Mouse (Mus musculus) heart, embryonic 12.5 days (tissue): ENCODE measurements around the gene Tnfsf15. TPM values are rescaled to one million over a fixed set of nuclear protein-coding genes. Genes with fewer than 3 reads are reported as not detected.
A peak's percentile ranks its signal among the peaks of the same experiment; 100 is the strongest.

Experiments used
- ATAC-seq: fragments of 200-750 bp; cut with Nextera tagmentation; 2 replicates; pipeline ENCODE4 v1.8.0; 2017; ENCODE audit warnings: moderate TSS enrichment, moderate library complexity; ENCODE audit not compliant: insufficient number of reproducible peaks, low FRiP score
- H3K27ac ChIP-seq: fragments of 300-500 bp; sonication (generic); 2 replicates; pipeline ENCODE4 v1.5.1; 2016; ENCODE audit warnings: mild to moderate bottlenecking, moderate library complexity; ENCODE audit not compliant: poor library complexity, severe bottlenecking
- H3K27me3 ChIP-seq: fragments of 300-500 bp; sonication (generic); replicated peaks from 2 replicates; pipeline ENCODE4 v1.6.1; 2016; ENCODE audit warnings: mild to moderate bottlenecking, moderate library complexity
- H3K36me3 ChIP-seq: fragments of 300-500 bp; sonication (generic); 2 replicates; pipeline ENCODE4 v1.6.1; 2016; ENCODE audit warnings: mild to moderate bottlenecking, moderate library complexity
- H3K4me1 ChIP-seq: fragments of 300-500 bp; sonication (generic); replicated peaks from 2 replicates; pipeline ENCODE4 v1.6.1; 2016; ENCODE audit warnings: mild to moderate bottlenecking
- H3K4me2 ChIP-seq: fragments of 300-500 bp; sonication (generic); 2 replicates; pipeline ENCODE4 v1.6.1; 2016; ENCODE audit warnings: mild to moderate bottlenecking, moderate library complexity
- H3K4me3 ChIP-seq: fragments of 300-500 bp; sonication (generic); 2 replicates; pipeline ENCODE4 v1.5.1; 2016; ENCODE audit warnings: mild to moderate bottlenecking
- H3K9ac ChIP-seq: fragments of 300-500 bp; sonication (generic); 2 replicates; pipeline ENCODE4 v1.6.1; 2016; ENCODE audit warnings: mild to moderate bottlenecking, moderate library complexity
- H3K9me3 ChIP-seq: fragments of 300-500 bp; sonication (generic); replicated peaks from 2 replicates; pipeline ENCODE4 v1.6.1; 2016; ENCODE audit warnings: mild to moderate bottlenecking, moderate library complexity
- WGBS: fragments of 180-500 bp; shearing (Covaris S2); methylation state at CpG from one replicate; pipeline ENCODE4 v1.1.7; 2016; 5-methylcytosine and 5-hydroxymethylcytosine counted together
- polyA plus RNA-seq: library from polyadenylated mRNA; unstranded; fragments of >200 nt; fragmentation: Nextera tagmentation; extraction: Ambion mirVana; gene quantifications from 2 replicates; pipeline ENCODE4 v1.2.1, GENCODE M21; 2016

The Tnfsf15 gene
- polyA plus RNA-seq, 1 experiment from 2014 or later = 0.09 TPM

DNA sequence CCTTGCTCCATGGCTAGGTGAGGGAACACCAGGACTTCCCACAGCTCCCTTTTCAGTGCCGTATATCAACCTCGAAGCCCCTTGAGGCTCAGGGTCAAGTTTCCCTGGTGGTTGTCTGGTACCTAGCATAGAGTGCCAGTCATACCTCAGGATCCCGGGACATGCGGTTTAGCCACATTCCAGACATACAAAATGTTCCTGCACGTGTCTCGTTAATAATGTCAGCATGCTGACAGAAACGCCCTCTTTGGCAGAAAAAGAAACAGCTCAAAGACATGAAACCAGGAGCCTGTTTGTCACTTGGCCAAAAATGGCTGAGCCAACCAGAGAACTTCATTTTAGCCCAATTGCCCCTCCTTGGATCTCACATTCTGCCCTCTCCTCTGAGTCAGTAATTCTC is 2.8 kb downstream of the Tnfsf15 start:
- ATAC-seq = no peak
- peaks cover 12% of the 10 kb centered on the region; the same call in 1 of the 2 replicates for H3K4me1 ChIP-seq

DNA sequence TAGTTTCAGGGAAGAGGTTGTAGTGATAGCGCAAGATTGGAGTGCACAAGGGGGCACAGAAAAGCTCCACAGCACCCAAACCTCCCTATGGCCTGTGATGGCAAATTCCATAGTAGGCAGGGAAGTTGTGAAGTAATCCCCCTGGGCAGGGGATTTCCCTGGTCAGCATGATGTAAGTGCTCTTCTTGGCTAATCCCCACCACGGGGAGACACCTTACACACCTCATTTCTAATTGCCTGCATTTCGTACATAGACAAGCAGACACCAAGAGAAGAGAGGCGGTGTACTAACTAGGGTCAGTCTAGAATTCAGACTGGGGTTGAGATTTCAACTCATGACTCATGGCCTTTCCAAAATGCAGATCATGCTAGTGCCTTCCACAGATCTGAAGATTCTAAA is 4.2 kb downstream of the Tnfsf15 start:
- Histone ChIP-seq H3K27me3 (0 out of 2 replicates have a peak, but pooled peaks cover 3% of the 10 kb centered on the region), H3K4me3 (no peak overlapping the region), H3K9me3 (no peaks in the 10 kb centered on the region), H3K9ac (no peak overlapping the region), H3K36me3 (no peaks in the 10 kb centered on the region), H3K27ac (no peak overlapping the region), H3K4me1 (peaks cover 12% of the 10 kb centered on the region; the same call in 1 of the 2 replicates), H3K4me2 (no peak overlapping the region)
- WGBS = 81% methylated on average over 4 of the region's 4 CpGs
- no peak for ATAC-seq

More for the DNA sequence above, 2.8 kb downstream of the Tnfsf15 start:
- H3K9me3 ChIP-seq = no peaks in the 10 kb centered on the region
- no peak overlapping the region for H3K27ac ChIP-seq
- H3K9ac ChIP-seq = no peak overlapping the region
- H3K4me2 ChIP-seq = no peak overlapping the region
- 54% methylated on average over 7 of the region's 7 CpGs for WGBS
- 0 out of 2 replicates have a peak, but pooled peaks cover 8% of the 10 kb centered on the region for H3K27me3 ChIP-seq
- no peaks in the 10 kb centered on the region for H3K36me3 ChIP-seq
- no peak overlapping the region for H3K4me3 ChIP-seq

DNA sequence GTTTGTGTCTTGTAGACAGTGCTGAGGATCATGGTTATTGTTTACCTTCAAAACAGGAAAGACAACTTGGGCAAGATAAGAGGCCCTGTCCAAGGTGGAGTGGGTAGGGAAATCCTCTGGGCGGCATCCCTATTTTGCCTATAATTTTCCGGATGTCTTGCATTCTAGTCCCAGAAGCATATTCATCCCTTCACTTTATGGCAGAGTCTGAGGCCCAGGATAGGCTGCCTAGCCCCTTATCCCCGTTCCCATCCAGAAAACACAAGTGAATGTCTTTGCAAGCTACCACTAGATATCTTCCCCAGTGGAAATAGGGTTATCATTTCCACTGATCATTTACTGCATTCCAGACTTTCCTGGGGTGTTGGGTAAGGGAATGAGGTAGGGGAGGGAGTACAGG is 4.9 kb downstream of the Tnfsf15 start:
- no peak overlapping the region for H3K4me2 ChIP-seq
- WGBS = 66% methylated on average over 3 of the region's 3 CpGs
- no peak for ATAC-seq
- H3K36me3 ChIP-seq = no peaks in the 10 kb centered on the region
- H3K4me1 ChIP-seq = peaks cover 6% of the 10 kb centered on the region; the same call in 1 of the 2 replicates
- H3K27me3 ChIP-seq = 0 out of 2 replicates have a peak, but pooled peaks cover 3% of the 10 kb centered on the region
- H3K27ac ChIP-seq = no peak overlapping the region
- no peak overlapping the region for H3K4me3 ChIP-seq
- no peaks in the 10 kb centered on the region for H3K9me3 ChIP-seq
- no peak overlapping the region for H3K9ac ChIP-seq

DNA sequence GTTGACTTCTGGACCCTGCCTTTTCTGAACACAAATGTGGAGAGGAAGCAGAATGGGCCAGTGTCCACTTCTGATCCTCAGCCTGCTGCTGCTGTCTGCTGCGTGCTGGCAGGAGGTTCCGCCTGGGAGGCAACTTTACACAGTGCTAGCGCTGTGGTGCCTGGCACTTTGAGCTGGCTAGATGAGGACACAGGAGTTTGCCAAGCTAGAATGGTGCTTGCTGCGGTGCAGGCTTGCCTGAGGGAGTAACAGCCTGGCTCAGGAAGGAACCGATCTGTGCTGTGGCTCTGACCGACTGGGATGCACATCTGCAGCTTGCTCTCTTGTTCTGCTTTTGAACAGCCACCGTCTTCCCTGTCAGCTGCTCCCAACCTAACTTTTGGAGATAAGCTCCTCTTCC is 5.4 kb downstream of the Tnfsf15 start:
- H3K27me3 ChIP-seq = 0 out of 2 replicates have a peak, but pooled peaks cover 3% of the 10 kb centered on the region
- H3K4me3 ChIP-seq = no peak overlapping the region
- no peaks in the 10 kb centered on the region for H3K9me3 ChIP-seq
- H3K4me2 ChIP-seq = no peak overlapping the region
- no peak for ATAC-seq
- no peaks in the 10 kb centered on the region for H3K36me3 ChIP-seq
- H3K27ac ChIP-seq = no peak overlapping the region
- H3K9ac ChIP-seq = no peak overlapping the region
- H3K4me1 ChIP-seq = 0 out of 2 replicates have a peak, but pooled peaks cover under 1% of the 10 kb centered on the region
- WGBS = 50% methylated on average over 7 of the region's 7 CpGs

DNA sequence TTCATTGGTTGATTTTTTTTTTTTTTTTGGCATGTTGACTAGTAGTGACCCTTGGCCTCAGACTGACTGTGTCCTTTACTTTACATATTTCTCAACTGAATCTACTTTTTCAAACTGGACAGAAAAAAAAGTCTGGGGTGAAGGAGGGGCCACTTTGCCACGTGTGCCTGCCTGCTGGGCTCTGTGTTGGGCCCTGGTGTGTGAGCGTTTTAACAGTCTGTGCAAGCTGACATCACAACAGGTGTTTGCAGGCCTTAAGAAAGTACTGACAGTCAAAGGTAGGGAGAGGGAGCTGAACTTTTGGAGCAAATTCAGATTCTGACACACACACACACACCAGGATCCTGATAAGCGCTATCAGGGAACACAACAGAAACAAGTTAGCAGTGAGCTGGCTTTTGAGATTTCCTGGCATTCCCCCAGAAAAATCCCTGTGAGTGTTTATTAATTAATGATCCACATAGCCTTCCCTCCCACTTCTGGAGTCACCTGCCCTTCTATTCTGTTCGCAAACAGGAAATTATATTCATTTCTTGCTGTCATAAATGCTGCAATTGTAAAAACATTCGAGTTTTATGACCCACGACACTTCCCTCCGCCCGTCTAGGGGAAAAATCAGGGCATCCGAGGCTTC is 6.4 kb downstream of the Tnfsf15 start:
- H3K4me3 ChIP-seq = no peak overlapping the region
- WGBS = 72% methylated on average over 9 of the region's 9 CpGs

DNA sequence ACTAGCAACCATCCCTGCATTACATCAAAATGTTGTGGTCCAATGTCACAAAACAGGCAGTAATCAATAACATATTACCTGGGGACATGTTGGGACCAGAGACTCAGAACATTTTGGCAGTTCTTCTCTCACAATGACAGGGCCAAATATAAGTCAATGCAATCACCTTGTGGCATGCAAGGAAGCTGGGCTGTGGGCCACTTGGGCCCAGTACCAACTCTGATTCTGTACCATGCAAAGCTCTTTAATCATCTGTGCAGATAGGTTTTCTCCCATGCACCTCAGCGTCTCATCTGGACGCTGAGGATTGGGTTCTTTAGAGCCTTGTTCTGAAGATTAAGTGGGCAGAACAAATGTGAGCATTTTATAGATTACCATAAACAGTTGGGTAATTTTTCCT is 13.6 kb downstream of the Tnfsf15 start:
- ATAC-seq = no peak
- Histone ChIP-seq H3K9ac (no peak overlapping the region), H3K36me3 (no peaks in the 10 kb centered on the region), H3K4me3 (no peak overlapping the region), H3K4me2 (no peak overlapping the region), H3K27ac (no peak overlapping the region), H3K4me1 (no peaks in the 10 kb centered on the region), H3K9me3 (no peaks in the 10 kb centered on the region), H3K27me3 (no peaks in the 10 kb centered on the region; the same call in 1 of the 2 replicates)
- WGBS = 73% methylated on average over 2 of the region's 2 CpGs

More for the DNA sequence above, 6.4 kb downstream of the Tnfsf15 start:
- no peak overlapping the region for H3K27ac ChIP-seq
- H3K9me3 ChIP-seq = no peaks in the 10 kb centered on the region
- no peaks in the 10 kb centered on the region for H3K4me1 ChIP-seq
- no peak overlapping the region for H3K4me2 ChIP-seq
- no peak for ATAC-seq
- no peaks in the 10 kb centered on the region for H3K36me3 ChIP-seq
- H3K27me3 ChIP-seq = 0 out of 2 replicates have a peak, but pooled peaks cover 3% of the 10 kb centered on the region
- no peak overlapping the region for H3K9ac ChIP-seq

DNA sequence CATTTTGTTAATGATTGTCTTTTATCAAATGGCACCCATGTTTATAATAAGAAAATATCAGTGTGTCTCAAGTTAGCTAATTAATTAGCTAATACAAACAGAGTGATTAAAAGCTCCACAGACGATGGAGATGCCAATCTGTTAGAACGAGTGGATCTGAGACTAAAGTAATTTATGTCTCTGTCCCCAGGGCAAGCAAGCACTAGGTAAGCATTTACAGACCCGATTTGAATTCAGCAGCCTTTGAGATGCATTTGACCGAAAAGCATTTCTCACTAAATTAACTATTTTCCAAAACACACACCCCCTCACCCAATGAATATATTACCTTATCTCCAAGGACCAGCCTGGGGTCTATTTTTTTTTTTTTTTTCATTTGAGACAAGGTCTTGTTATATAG is 18.2 kb downstream of the Tnfsf15 start:
- ATAC-seq = no peak
- WGBS = 70% methylated on average over 4 of the region's 4 CpGs
- Histone ChIP-seq H3K4me1 (no peaks in the 10 kb centered on the region), H3K9me3 (no peaks in the 10 kb centered on the region), H3K9ac (no peak overlapping the region), H3K36me3 (no peaks in the 10 kb centered on the region), H3K4me2 (no peak overlapping the region), H3K4me3 (no peak overlapping the region), H3K27ac (no peak overlapping the region), H3K27me3 (peaks cover 7% of the 10 kb centered on the region; the same call in 1 of the 2 replicates)

DNA sequence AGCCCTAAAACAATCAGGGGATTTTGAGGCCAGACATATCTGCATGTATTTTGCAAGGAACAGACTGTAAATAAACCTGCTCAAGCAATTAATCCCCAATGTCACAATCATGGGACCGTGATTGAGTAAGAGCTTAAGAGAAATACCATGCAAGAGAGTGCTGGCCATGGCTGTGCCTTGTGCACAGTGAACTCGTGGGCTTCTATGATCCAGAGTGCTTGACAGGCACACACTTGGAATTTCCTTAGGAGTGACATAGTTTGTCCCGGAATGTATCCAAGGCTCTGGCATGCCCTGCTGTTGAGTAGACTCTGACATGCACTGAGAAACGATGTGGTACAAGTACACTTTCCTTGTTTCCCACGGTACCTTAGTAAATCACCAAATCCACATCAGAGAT is 18.9 kb downstream of the Tnfsf15 start:
- Histone ChIP-seq H3K27me3 (peaks cover 8% of the 10 kb centered on the region; the same call in 1 of the 2 replicates), H3K9ac (no peak overlapping the region), H3K4me3 (no peak overlapping the region), H3K27ac (no peak overlapping the region), H3K4me2 (no peak overlapping the region), H3K4me1 (no peaks in the 10 kb centered on the region), H3K9me3 (no peaks in the 10 kb centered on the region), H3K36me3 (no peaks in the 10 kb centered on the region)
- ATAC-seq = no peak
- 54% methylated on average over 5 of the region's 5 CpGs for WGBS

DNA sequence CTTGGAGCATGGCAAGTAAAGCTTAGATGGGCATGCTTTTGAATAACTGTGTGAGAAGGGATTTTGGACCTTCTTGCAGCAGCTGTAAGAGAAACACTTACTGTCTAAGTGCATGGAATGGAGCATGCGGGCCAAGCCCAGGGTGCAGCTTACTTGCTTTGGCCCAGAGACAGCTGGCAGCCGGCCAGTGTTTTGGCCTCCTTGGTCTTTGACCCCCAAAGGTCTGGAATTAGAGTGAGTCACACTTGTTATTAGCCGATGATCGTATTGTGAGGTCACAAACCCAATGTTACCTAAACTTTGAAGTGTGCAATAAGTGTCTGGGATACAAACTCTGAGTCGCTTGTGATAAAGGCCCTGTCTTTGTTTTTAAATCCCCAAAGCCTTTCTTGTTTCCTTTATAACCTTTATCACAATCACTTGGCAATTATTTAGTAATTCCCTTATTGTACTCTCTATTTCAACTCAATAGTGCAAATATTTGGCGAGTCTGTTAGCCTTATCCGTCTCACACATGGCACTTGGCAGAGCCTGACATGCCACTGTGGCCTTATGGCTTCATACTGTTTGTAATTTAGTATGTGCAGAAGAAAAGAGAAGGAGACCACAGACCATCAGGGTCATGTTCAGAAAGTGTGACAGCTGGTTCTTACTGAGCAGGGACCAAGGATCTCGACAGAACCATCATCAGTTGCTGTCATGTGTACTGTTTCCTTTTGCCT is 26.8 kb downstream of the Tnfsf15 start:
- Histone ChIP-seq H3K4me2 (no peak overlapping the region), H3K27me3 (peaks cover 9% of the 10 kb centered on the region), H3K4me3 (no peak overlapping the region), H3K27ac (no peak overlapping the region), H3K9me3 (no peaks in the 10 kb centered on the region), H3K9ac (no peak overlapping the region), H3K4me1 (peaks cover 7% of the 10 kb centered on the region; the same call in 1 of the 2 replicates), H3K36me3 (no peaks in the 10 kb centered on the region)
- ATAC-seq = 0 out of 2 replicates have a peak, but pooled peaks have one; percentile 42
- 46% methylated on average over 8 of the region's 8 CpGs for WGBS

DNA sequence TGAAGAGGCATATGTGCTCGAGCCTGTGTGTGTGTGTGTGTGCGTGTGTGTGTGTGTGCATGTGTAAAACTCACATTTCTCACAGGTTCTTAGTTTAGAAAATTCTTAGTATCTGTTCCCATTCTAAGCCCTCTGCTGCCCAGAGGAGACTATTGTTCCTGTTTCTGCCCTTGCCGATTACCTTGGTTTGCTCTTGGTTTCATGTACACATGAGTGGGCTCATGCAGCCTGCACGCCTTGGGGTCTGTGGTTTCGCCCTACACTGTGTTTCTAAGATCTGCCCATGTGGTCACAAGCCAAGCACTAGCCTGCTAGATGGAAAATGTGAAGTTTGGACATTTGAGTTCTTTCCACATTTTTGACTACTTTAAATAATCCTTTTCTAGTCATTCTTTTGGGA is 33.0 kb downstream of the Tnfsf15 start:
- no peak overlapping the region for H3K27ac ChIP-seq
- no peaks in the 10 kb centered on the region for H3K4me1 ChIP-seq
- H3K9me3 ChIP-seq = no peaks in the 10 kb centered on the region
- H3K27me3 ChIP-seq = no peaks in the 10 kb centered on the region; the same call in 1 of the 2 replicates
- H3K36me3 ChIP-seq = no peaks in the 10 kb centered on the region
- no peak for ATAC-seq
- WGBS = 81% methylated on average over 5 of the region's 5 CpGs
- H3K4me3 ChIP-seq = no peak overlapping the region
- no peak overlapping the region for H3K9ac ChIP-seq
- H3K4me2 ChIP-seq = no peak overlapping the region

DNA sequence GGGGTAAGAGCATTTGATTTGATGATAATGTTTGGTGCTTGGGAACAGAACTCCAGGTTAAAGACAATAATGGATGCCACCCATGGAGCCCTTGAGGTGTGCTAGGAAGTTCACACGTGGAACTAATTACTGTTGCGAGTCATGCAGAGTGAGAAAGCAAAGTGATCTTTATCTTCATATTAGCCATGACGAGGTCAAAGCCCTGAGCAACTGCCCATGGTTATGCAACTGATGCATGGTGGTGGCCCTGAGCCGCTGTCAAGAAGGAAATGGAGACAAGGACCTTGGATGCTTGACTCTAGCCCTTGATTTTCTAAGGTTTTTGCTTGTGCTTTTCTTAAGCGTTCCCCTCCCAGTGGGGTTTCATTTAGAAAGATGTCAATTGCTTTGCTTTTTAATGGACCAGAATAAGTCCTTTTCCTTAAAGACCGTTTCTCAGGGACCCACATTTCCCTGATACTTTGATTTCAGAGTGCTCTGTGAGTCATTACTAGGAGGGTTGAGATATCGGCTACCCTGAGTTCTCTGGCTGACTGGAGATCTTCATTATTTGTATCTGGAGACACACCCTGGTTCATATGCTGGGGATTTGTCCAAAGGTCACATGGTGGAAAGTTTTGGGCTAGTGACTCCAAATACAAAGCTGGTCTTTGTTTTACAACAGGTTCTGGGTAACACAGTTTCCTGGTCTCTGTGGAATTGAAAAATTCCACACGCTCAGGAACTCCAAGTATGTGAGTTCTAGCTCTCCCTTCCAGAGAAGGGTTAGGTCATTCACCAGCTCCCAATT is 34.3 kb downstream of the Tnfsf15 start:
- WGBS = 73% methylated on average over 8 of the region's 8 CpGs

More for the DNA sequence above, 34.3 kb downstream of the Tnfsf15 start:
- no peak for ATAC-seq
- Histone ChIP-seq H3K4me2 (no peak overlapping the region), H3K27ac (no peak overlapping the region), H3K36me3 (no peaks in the 10 kb centered on the region), H3K27me3 (no peaks in the 10 kb centered on the region), H3K9ac (no peak overlapping the region), H3K9me3 (no peaks in the 10 kb centered on the region), H3K4me1 (no peaks in the 10 kb centered on the region), H3K4me3 (no peak overlapping the region)
